Mouse (Mus musculus): ENCODE measurements around the gene Cox6b2. TPM values are rescaled to one million over a fixed set of nuclear protein-coding genes. Genes with fewer than 3 reads are reported as not detected.

The Cox6b2 gene
- polyA plus RNA-seq, 1 experiment from 2014 or later: 13.1 TPM

- Histone ChIP-seq H3K9me3 (replicated peaks; ENCODE audit: control insufficient read depth, low read length) (no peaks in the 10 kb centered on the region), H3K4me3 (ENCODE audit: low read depth, low read length) (peak overlapping the region; percentile 27), H3K27ac (ENCODE audit: low read depth, low read length) (peak overlapping the region; percentile 71), H3K9ac (ENCODE audit: low read length) (peak overlapping the region; percentile 17; the same call in 1 of the 2 replicates), H3K4me2 (ENCODE audit: low read length) (peak overlapping the region; percentile 56), H3K36me3 (ENCODE audit: control insufficient read depth, insufficient read depth, low read length) (no peaks in the 10 kb centered on the region), H3K4me1 (ENCODE audit: control insufficient read depth, insufficient read depth, low read length) (peaks cover 21% of the 10 kb centered on the region), H3K27me3 (replicated peaks; ENCODE audit: control insufficient read depth, insufficient read depth, low read length) (no peaks in the 10 kb centered on the region)
- 33% methylated on average over 10 of the region's 10 CpGs for WGBS
- DNase-seq (ENCODE audit: low spot score) (no peak), ATAC-seq (no peak)
These were observed 13.8 kb downstream of the Cox6b2 start for GRCm38 (mm10) chr7:4739041-4739543.

- Histone ChIP-seq H3K27me3 (replicated peaks; ENCODE audit: control insufficient read depth, insufficient read depth, low read length) (no peaks in the 10 kb centered on the region), H3K4me2 (ENCODE audit: low read length) (no peak overlapping the region), H3K9ac (ENCODE audit: low read length) (no peak overlapping the region), H3K36me3 (ENCODE audit: control insufficient read depth, insufficient read depth, low read length) (no peaks in the 10 kb centered on the region), H3K4me3 (ENCODE audit: low read depth, low read length) (no peak overlapping the region), H3K9me3 (replicated peaks; ENCODE audit: control insufficient read depth, low read length) (no peaks in the 10 kb centered on the region), H3K27ac (ENCODE audit: low read depth, low read length) (no peak overlapping the region), H3K4me1 (ENCODE audit: control insufficient read depth, insufficient read depth, low read length) (no peaks in the 10 kb centered on the region)
- DNase-seq (ENCODE audit: low spot score) (no peak), ATAC-seq (no peak)
- 77% methylated on average over 6 of the region's 6 CpGs for WGBS
These were observed 19.9 kb downstream of the Cox6b2 start for GRCm38 (mm10) chr7:4732968-4733392.

- no peak for ATAC-seq
- Histone ChIP-seq H3K4me1 (ENCODE audit: control insufficient read depth, insufficient read depth, low read length) (no peaks in the 10 kb centered on the region), H3K27me3 (replicated peaks; ENCODE audit: control insufficient read depth, insufficient read depth, low read length) (no peaks in the 10 kb centered on the region), H3K4me3 (ENCODE audit: low read depth, low read length) (no peak overlapping the region), H3K36me3 (ENCODE audit: control insufficient read depth, insufficient read depth, low read length) (no peaks in the 10 kb centered on the region), H3K4me2 (ENCODE audit: low read length) (no peak overlapping the region), H3K9ac (ENCODE audit: low read length) (no peak overlapping the region), H3K9me3 (replicated peaks; ENCODE audit: control insufficient read depth, low read length) (no peaks in the 10 kb centered on the region), H3K27ac (ENCODE audit: low read depth, low read length) (no peak overlapping the region)
- no peak for DNase-seq (ENCODE audit: low spot score)
- WGBS: 88% methylated on average over 5 of the region's 5 CpGs
These were observed 21.8 kb downstream of the Cox6b2 start for GRCm38 (mm10) chr7:4731090-4731489.

DNA sequence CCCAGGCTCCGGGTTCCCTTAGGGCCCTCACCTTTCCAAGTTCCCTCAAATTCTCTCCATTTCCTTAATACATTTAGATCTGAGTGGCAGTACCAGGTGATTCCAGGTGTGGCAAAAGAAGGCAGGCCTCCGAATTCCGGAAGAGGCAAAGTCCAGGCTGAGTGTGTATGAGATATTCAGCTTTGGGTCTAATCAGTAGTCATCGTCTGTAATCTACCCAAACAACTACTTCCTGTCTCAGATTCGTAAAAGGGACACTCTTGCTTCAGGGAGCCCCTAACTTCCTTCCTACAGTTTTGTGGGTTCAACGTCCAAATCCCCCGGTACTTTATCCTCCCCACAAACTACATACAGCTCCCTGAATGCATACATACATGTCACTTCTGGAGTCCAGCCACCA, 27.7 kb downstream of the Cox6b2 start, which contains the start of gene Tmem150b:
Tmem150b (minus strand) TSS at position 81 of the 400 bp plus-strand sequence.
- Histone ChIP-seq H3K27me3 (replicated peaks; ENCODE audit: control insufficient read depth, insufficient read depth, low read length) (no peaks in the 10 kb centered on the region), H3K4me1 (ENCODE audit: control insufficient read depth, insufficient read depth, low read length) (no peaks in the 10 kb centered on the region), H3K9me3 (replicated peaks; ENCODE audit: control insufficient read depth, low read length) (no peaks in the 10 kb centered on the region), H3K27ac (ENCODE audit: low read depth, low read length) (no peak within 1 kb of the TSS), H3K4me2 (ENCODE audit: low read length) (no peak within 1 kb of the TSS), H3K4me3 (ENCODE audit: low read depth, low read length) (no peak within 1 kb of the TSS), H3K36me3 (ENCODE audit: control insufficient read depth, insufficient read depth, low read length) (no peaks in the 10 kb centered on the region), H3K9ac (ENCODE audit: low read length) (no peak within 1 kb of the TSS)
- 85% methylated on average over 7 of the region's 7 CpGs for WGBS
- no peak for DNase-seq (ENCODE audit: low spot score)
- no peak for ATAC-seq

DNA sequence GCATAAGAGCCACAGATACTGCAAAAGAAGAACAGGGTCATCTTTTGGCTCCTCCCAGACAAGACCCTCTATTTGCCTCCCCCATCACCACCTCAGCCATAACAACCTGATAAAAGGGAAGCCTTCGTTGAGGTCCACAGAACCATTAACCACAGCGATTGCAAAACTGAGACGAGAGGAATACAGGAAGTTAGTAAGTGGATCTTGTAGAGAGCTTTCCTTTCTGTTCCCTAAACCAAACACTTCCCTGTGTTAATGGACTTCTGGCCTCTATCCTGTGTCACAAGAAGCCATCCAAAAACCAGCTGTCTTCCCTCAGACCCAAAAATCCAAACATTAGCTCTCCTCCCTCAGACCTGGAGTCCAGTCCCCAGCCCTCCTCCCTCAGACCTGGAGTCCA, 28.5 kb downstream of the Cox6b2 start:
- H3K36me3 ChIP-seq (ENCODE audit: control insufficient read depth, insufficient read depth, low read length): no peaks in the 10 kb centered on the region

GRCm38 (mm10) chr7:4723508-4723907, 29.4 kb downstream of the Cox6b2 start:
- H3K4me1 ChIP-seq (ENCODE audit: control insufficient read depth, insufficient read depth, low read length): no peaks in the 10 kb centered on the region
- H3K36me3 ChIP-seq (ENCODE audit: control insufficient read depth, insufficient read depth, low read length): no peaks in the 10 kb centered on the region
- peak overlapping the region; percentile 19 for H3K4me3 ChIP-seq (ENCODE audit: low read depth, low read length)
- no peaks in the 10 kb centered on the region for H3K27me3 ChIP-seq (replicated peaks; ENCODE audit: control insufficient read depth, insufficient read depth, low read length)
- 34% methylated on average over 12 of the region's 12 CpGs for WGBS
- no peaks in the 10 kb centered on the region for H3K9me3 ChIP-seq (replicated peaks; ENCODE audit: control insufficient read depth, low read length)
- DNase-seq (ENCODE audit: low spot score) (peak; percentile 63), ATAC-seq (peak; percentile 72; the same call in 1 of the 2 replicates)
- peak overlapping the region; percentile 42 for H3K9ac ChIP-seq (ENCODE audit: low read length)
- peak overlapping the region; percentile 43 for H3K4me2 ChIP-seq (ENCODE audit: low read length)
- H3K27ac ChIP-seq (ENCODE audit: low read depth, low read length): no peak overlapping the region

More for the DNA sequence above, 28.5 kb downstream of the Cox6b2 start:
- ATAC-seq (no peak), DNase-seq (ENCODE audit: low spot score) (no peak)
- Histone ChIP-seq H3K9me3 (replicated peaks; ENCODE audit: control insufficient read depth, low read length) (no peaks in the 10 kb centered on the region), H3K9ac (ENCODE audit: low read length) (no peak overlapping the region), H3K4me3 (ENCODE audit: low read depth, low read length) (no peak overlapping the region), H3K27me3 (replicated peaks; ENCODE audit: control insufficient read depth, insufficient read depth, low read length) (no peaks in the 10 kb centered on the region), H3K27ac (ENCODE audit: low read depth, low read length) (no peak overlapping the region), H3K4me2 (ENCODE audit: low read length) (no peak overlapping the region), H3K4me1 (ENCODE audit: control insufficient read depth, insufficient read depth, low read length) (no peaks in the 10 kb centered on the region)
- 87% methylated on average over 3 of the region's 3 CpGs for WGBS

GRCm38 (mm10) chr7:4719276-4719675, 33.6 kb downstream of the Cox6b2 start:
- Histone ChIP-seq H3K9ac (ENCODE audit: low read length) (no peak overlapping the region), H3K36me3 (ENCODE audit: control insufficient read depth, insufficient read depth, low read length) (peaks cover 29% of the 10 kb centered on the region), H3K27me3 (replicated peaks; ENCODE audit: control insufficient read depth, insufficient read depth, low read length) (no peaks in the 10 kb centered on the region), H3K9me3 (replicated peaks; ENCODE audit: control insufficient read depth, low read length) (no peaks in the 10 kb centered on the region), H3K4me1 (ENCODE audit: control insufficient read depth, insufficient read depth, low read length) (no peaks in the 10 kb centered on the region), H3K4me2 (ENCODE audit: low read length) (no peak overlapping the region), H3K27ac (ENCODE audit: low read depth, low read length) (no peak overlapping the region), H3K4me3 (ENCODE audit: low read depth, low read length) (no peak overlapping the region)
- WGBS: 83% methylated on average over 3 of the region's 3 CpGs
- no peak for ATAC-seq
- DNase-seq (ENCODE audit: low spot score): no peak

DNA sequence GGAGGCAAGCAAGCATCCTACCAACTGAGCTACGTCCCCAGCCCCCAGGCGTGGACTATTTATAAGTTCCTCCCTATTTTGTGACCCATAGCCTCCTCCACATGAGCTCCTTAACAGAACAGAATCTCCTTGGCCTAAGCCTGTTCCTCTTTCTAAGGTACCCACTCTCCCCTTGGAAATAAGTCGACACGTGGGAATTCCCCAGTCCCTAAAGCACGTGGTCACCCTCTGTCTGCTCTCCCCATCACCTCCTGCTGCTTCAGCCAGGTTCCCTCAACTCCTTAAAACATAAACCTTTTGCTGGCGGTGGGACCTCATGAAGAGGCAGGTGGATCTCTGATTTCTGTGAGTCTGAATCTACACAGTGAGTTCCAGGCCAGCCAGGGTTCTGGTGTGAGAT, 35.9 kb downstream of the Cox6b2 start:
- Histone ChIP-seq H3K4me2 (ENCODE audit: low read length) (no peak overlapping the region), H3K9me3 (replicated peaks; ENCODE audit: control insufficient read depth, low read length) (no peaks in the 10 kb centered on the region), H3K27me3 (replicated peaks; ENCODE audit: control insufficient read depth, insufficient read depth, low read length) (no peaks in the 10 kb centered on the region), H3K9ac (ENCODE audit: low read length) (no peak overlapping the region), H3K4me3 (ENCODE audit: low read depth, low read length) (no peak overlapping the region), H3K36me3 (ENCODE audit: control insufficient read depth, insufficient read depth, low read length) (peaks cover 52% of the 10 kb centered on the region), H3K27ac (ENCODE audit: low read depth, low read length) (no peak overlapping the region), H3K4me1 (ENCODE audit: control insufficient read depth, insufficient read depth, low read length) (no peaks in the 10 kb centered on the region)
- WGBS: 71% methylated on average over 6 of the region's 6 CpGs
- DNase-seq (ENCODE audit: low spot score) (no peak), ATAC-seq (no peak)

DNA sequence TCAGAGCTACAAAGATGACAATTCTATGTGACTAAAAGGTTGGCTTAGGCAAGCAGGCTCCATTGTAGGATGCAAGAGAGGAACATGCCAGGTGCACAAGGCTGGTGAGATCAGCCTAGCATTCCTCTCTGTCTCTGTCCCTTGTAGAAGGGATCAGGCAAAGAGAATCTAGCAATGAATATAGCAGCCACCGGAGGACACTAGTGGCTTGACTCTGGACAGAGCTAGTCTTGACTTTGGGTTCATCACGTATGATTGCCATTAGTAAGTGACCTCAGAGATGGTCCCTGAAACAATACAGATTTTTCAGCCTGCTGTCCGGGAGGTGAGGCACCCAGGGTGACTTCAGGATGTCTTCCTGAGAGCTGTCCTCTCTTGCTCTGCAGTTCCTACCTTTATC, 40.3 kb downstream of the Cox6b2 start:
- DNase-seq (ENCODE audit: low spot score) (no peak), ATAC-seq (no peak)
- Histone ChIP-seq H3K27me3 (replicated peaks; ENCODE audit: control insufficient read depth, insufficient read depth, low read length) (no peaks in the 10 kb centered on the region), H3K27ac (ENCODE audit: low read depth, low read length) (no peak overlapping the region), H3K9ac (ENCODE audit: low read length) (no peak overlapping the region), H3K4me1 (ENCODE audit: control insufficient read depth, insufficient read depth, low read length) (no peaks in the 10 kb centered on the region), H3K4me2 (ENCODE audit: low read length) (no peak overlapping the region), H3K9me3 (replicated peaks; ENCODE audit: control insufficient read depth, low read length) (no peaks in the 10 kb centered on the region), H3K4me3 (ENCODE audit: low read depth, low read length) (no peak overlapping the region), H3K36me3 (ENCODE audit: control insufficient read depth, insufficient read depth, low read length) (peaks cover 95% of the 10 kb centered on the region)
- WGBS: 88% methylated on average over 3 of the region's 3 CpGs
